ENCODE assay signal across 11 mouse cellular contexts in the genomic region with DNA sequence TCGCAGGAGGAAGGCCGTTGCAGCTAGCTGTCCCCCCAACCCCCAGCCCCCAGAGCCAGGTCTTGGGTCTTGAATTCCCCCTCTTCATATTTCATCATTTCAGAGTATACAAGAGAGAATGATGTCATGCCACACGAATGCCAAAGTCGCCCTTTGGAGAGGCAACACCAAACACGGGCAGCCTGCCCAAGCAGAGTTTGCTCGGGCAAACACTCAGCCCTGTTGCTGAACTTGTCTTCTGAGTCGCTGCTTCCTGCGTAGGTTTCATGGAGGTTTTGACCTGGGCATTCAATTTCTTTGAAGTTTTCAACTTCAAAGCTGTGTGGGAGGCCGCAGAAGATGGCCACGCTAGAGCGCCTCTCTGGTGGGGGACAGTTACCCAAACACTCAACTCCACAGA.
DNase-seq lines count a peak whose midpoint lies in the region; ATAC-seq and TF ChIP-seq lines count a peak whose summit lies in the region.
"Had no signal": no experiment of that assay in that cellular context is flagged by ENCODE, and none has a peak within 500 bp of the region (broad histone marks: within the 10 kb centered on the region; RNA-seq: fewer than 3 reads in every experiment).

No protein-coding gene starts in this region.

- no peaks in the 10 kb centered on the region for H3K9me3 ChIP-seq in kidney, embryonic 15.5 days (replicated peaks)

- intact Hi-C loops in heart, postnatal 25 days (cut with DNase I), result loop anchor here (1.0 kb wide), 1 partner anchor 33 kb away; no protein-coding TSS in a partner anchor

- H3K27me3 ChIP-seq in kidney, embryonic 15.5 days, result no peaks in the 10 kb centered on the region
- H3K27me3 ChIP-seq in small intestine, adult 2 months (ENCODE audit: control insufficient read depth, insufficient read depth, low read length), result no peaks in the 10 kb centered on the region

- peak overlapping the region; percentile 5; the same call in 1 of the 2 replicates for H3K4me2 ChIP-seq in kidney, embryonic 15.5 days

- H3K4me1 ChIP-seq in kidney, embryonic 15.5 days, result peaks cover 38% of the 10 kb centered on the region
- peaks cover 12% of the 10 kb centered on the region for H3K4me1 ChIP-seq in small intestine, adult 2 months (ENCODE audit: control insufficient read depth, insufficient read depth, insufficient read length, low read length)

- H3K27ac ChIP-seq in kidney, embryonic 15.5 days, result peak overlapping the region; percentile 54
- 0 out of 2 replicates have a peak overlapping the region, but pooled peaks have one; percentile 34 for H3K27ac ChIP-seq in small intestine, adult 2 months (ENCODE audit: insufficient read depth, low read depth, low read length)

- TF ChIP-seq CTCF in small intestine, adult 2 months (IDR thresholded peaks at IDR 0.05; ENCODE audit: extremely low read depth, insufficient read length, insufficient replicate concordance, low read depth, low read length), result no peak

- no peak for ATAC-seq in kidney, embryonic 15.5 days (replicated peaks; ENCODE audit: low FRiP score)
- ATAC-seq: inflammation-experienced regulatory T-cells, adult 6 months had no signal

- TF ChIP-seq POLR2A in small intestine, adult 2 months (IDR thresholded peaks at IDR 0.05; ENCODE audit: low read depth, low read length), result no peak

- H3K4me3 ChIP-seq in kidney, embryonic 15.5 days (replicated peaks), result no peak overlapping the region
- H3K4me3 ChIP-seq in small intestine, adult 2 months (ENCODE audit: low read depth, low read length), result no peak overlapping the region

- 32% methylated on average over 11 of the region's 11 CpGs for WGBS in kidney, embryonic 15.5 days
- 34% methylated on average over 11 of the region's 11 CpGs for WGBS in small intestine, adult 2 months

- no peak overlapping the region for H3K9ac ChIP-seq in kidney, embryonic 15.5 days

- peak; percentile 62 for DNase-seq in heart, postnatal 4 days
- DNase-seq in heart, postnatal 25 days (ENCODE audit: low spot score), result no peak
- DNase-seq in adrenal gland, adult 8-10 months, result peak; percentile 56
- DNase-seq in left cerebral cortex, adult 9 months (ENCODE audit: low spot score in 2 of 2), result no peak
- DNase-seq in spleen, postnatal 14 days (ENCODE audit: low spot score in 2 of 2), result no peak
- DNase-seq: cerebellum, postnatal 36 days; thymus, adult 18-20 months had no signal

- H3K36me3 ChIP-seq in kidney, embryonic 15.5 days, result no peaks in the 10 kb centered on the region
- no peaks in the 10 kb centered on the region for H3K36me3 ChIP-seq in small intestine, adult 2 months (ENCODE audit: control insufficient read depth, insufficient read depth, low read length)
- H3K36me3 ChIP-seq: G1E had no signal

Comparison
In these comparisons a context has a peak if more than half of its experiments do, and no peak if none do; other contexts are left out.
1. DNase-seq: peak in heart, postnatal 4 days (single experiment) and adrenal gland, adult 8-10 months (single experiment); none in heart, postnatal 25 days (single experiment), left cerebral cortex, adult 9 months (0 of 2) and spleen, postnatal 14 days (0 of 2).